7 mouse cellular contexts compared by ENCODE assay signal in the genomic region with DNA sequence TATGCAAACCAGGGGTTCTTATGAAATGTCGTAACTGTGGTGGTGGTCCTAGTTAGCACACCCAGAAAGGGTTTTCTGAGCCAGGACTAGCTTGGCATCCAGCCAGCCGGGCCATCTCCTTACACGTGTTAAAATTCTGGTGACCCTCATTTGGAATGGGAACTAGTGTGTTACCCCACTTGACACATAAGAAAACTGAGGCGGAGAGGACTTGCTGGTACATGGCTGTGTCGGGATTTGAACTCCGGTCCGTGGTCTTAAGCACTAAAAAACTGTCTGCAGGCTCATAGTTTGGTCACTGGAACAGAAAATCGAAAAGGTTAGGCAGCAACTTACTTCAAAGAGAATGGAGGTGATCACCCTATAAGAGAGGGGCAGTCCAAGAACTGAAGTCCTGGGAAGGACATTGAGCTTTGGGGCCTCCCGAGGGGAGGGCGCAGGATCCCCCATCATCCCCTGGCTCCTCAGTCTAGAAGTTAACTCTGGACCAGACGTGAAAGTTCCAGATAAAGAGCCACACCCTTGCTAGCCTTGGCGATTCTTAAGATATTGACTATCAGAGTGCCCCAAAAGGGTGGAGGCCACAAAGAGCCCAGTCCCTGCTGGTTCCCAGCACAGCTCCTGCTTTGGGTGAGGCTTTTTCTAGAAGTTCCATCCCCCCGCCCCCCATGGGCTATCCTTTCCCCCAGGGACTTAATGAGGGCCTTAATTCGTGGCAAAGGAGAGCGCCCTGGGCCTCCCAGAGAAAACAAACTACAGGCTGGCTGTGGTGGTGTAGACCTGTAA. TPM values are rescaled to one million over a fixed set of nuclear protein-coding genes. Genes with fewer than 3 reads are reported as not detected.
DNase-seq lines count a peak whose midpoint lies in the region; ATAC-seq and TF ChIP-seq lines count a peak whose summit lies in the region.

No protein-coding gene starts in this region.

- peak overlapping the region; percentile 79 for H3K4me3 ChIP-seq in testis, adult 2 months (ENCODE audit: control insufficient read depth, low read depth, low read length)
- H3K4me3 ChIP-seq in kidney, postnatal 0 days (replicated peaks; ENCODE audit: low read depth, low read length): peak overlapping the region; percentile 54
- H3K4me3 ChIP-seq in midbrain, embryonic 11.5 days (ENCODE audit: low read depth, low read length): peak overlapping the region; percentile 45

- ATAC-seq in kidney, postnatal 0 days (replicated peaks; ENCODE audit: low FRiP score, low read depth): no peak
- ATAC-seq in midbrain, embryonic 11.5 days (ENCODE audit: low FRiP score): no peak

- peak overlapping the region; percentile 80 for H3K4me2 ChIP-seq in kidney, postnatal 0 days (ENCODE audit: low read length)
- peak overlapping the region; percentile 69 for H3K4me2 ChIP-seq in midbrain, embryonic 11.5 days

- TF ChIP-seq POLR2A in testis, adult 2 months (IDR thresholded peaks at IDR 0.05; ENCODE audit: control insufficient read depth, low read depth, low read length): no peak

- WGBS in kidney, postnatal 0 days: 54% methylated on average over 15 of the region's 15 CpGs
- 56% methylated on average over 15 of the region's 15 CpGs for WGBS in midbrain, embryonic 11.5 days

- H3K9me3 ChIP-seq in kidney, postnatal 0 days (replicated peaks; ENCODE audit: low read length): no peaks in the 10 kb centered on the region
- H3K9me3 ChIP-seq in midbrain, embryonic 11.5 days (ENCODE audit: control insufficient read depth, low read length): no peaks in the 10 kb centered on the region

- no peak for DNase-seq in testis, postnatal 14 days (ENCODE audit: low spot score)
- peak; percentile 79 for DNase-seq in cerebellum, adult 9-10 months
- peak; percentile 35 for DNase-seq in gastrocnemius, postnatal 10 days
- DNase-seq in kidney, postnatal 0 days (ENCODE audit: low spot score): no peak
- DNase-seq in midbrain, embryonic 11.5 days (ENCODE audit: low spot score, missing footprints): no peak
- peak; percentile 42 for DNase-seq in yolk sac, embryonic 10.5 days (ENCODE audit: low spot score)

- H3K9ac ChIP-seq in kidney, postnatal 0 days (ENCODE audit: low read depth, low read length): peak overlapping the region; percentile 58
- H3K9ac ChIP-seq in midbrain, embryonic 11.5 days (ENCODE audit: low read length): no peak overlapping the region

- no peaks in the 10 kb centered on the region for H3K36me3 ChIP-seq in testis, adult 2 months (ENCODE audit: control insufficient read depth, insufficient read depth, low read length)
- no peaks in the 10 kb centered on the region for H3K36me3 ChIP-seq in kidney, postnatal 0 days (ENCODE audit: insufficient read depth, low read length)
- no peaks in the 10 kb centered on the region for H3K36me3 ChIP-seq in midbrain, embryonic 11.5 days (ENCODE audit: control insufficient read depth, insufficient read depth, low read length)

- H3K4me1 ChIP-seq in testis, adult 2 months (ENCODE audit: control insufficient read depth, insufficient read depth, low read length): peaks cover 22% of the 10 kb centered on the region
- peaks cover 10% of the 10 kb centered on the region; the same call in 1 of the 2 replicates for H3K4me1 ChIP-seq in kidney, postnatal 0 days (replicated peaks; ENCODE audit: insufficient read depth, low read length)
- peaks cover 11% of the 10 kb centered on the region for H3K4me1 ChIP-seq in midbrain, embryonic 11.5 days (ENCODE audit: control insufficient read depth, insufficient read depth, low read length)

- TF ChIP-seq CTCF in testis, adult 2 months (IDR thresholded peaks at IDR 0.05; ENCODE audit: control insufficient read depth, insufficient read depth, insufficient replicate concordance, low read depth, low read length): no peak
- no peak for TF ChIP-seq CTCF in kidney, postnatal 0 days (IDR thresholded peaks at IDR 0.05; ENCODE audit: low read depth)

- no peaks in the 10 kb centered on the region for H3K27me3 ChIP-seq in testis, adult 2 months (ENCODE audit: control insufficient read depth, insufficient read depth, low read length)
- 0 out of 2 replicates have a peak, but pooled peaks cover 7% of the 10 kb centered on the region for H3K27me3 ChIP-seq in kidney, postnatal 0 days (ENCODE audit: insufficient read depth, low read length)
- H3K27me3 ChIP-seq in midbrain, embryonic 11.5 days (ENCODE audit: control insufficient read depth, insufficient read depth, low read length): peaks cover 23% of the 10 kb centered on the region

- H3K27ac ChIP-seq in testis, adult 2 months (ENCODE audit: control insufficient read depth, insufficient read depth, low read depth, low read length): no peak overlapping the region
- H3K27ac ChIP-seq in kidney, postnatal 0 days: peak overlapping the region; percentile 21; the same call in 1 of the 2 replicates
- no peak overlapping the region for H3K27ac ChIP-seq in midbrain, embryonic 11.5 days (ENCODE audit: low read depth, low read length)

RNA-seq across cellular contexts. Expression of a gene that starts 0.8 kb away (rescaled TPM):
- polyA plus RNA-seq in testis, adult 2 months (2012; rRNA removed): 7.6 and 8.5 TPM in 2 replicates
- total RNA-seq in gastrocnemius, postnatal 10 days (2021): 10 to 100 TPM; 20.5 to 25.0 TPM
- polyA plus RNA-seq in kidney, postnatal 0 days (2015; fragmentation: Nextera tagmentation; extraction: Ambion mirVana): 33.4 and 40.1 TPM in 2 replicates
- polyA plus RNA-seq in midbrain, embryonic 11.5 days (2014; fragmentation: Nextera tagmentation; extraction: Ambion mirVana): 33.1 and 39.5 TPM in 2 replicates

RNA-seq across cellular contexts. Expression of a gene that starts 1.1 kb away (rescaled TPM):
- 19.5 and 34.7 TPM in 2 replicates for polyA plus RNA-seq in testis, adult 2 months (2012; rRNA removed)
- under 1 TPM; 0.20 to 0.28 TPM for total RNA-seq in gastrocnemius, postnatal 10 days (2021)
- 0.17 and 0.28 TPM in 2 replicates for polyA plus RNA-seq in kidney, postnatal 0 days (2015; fragmentation: Nextera tagmentation; extraction: Ambion mirVana)
- 0.08 and 0.31 TPM in 2 replicates for polyA plus RNA-seq in midbrain, embryonic 11.5 days (2014; fragmentation: Nextera tagmentation; extraction: Ambion mirVana)

RNA-seq across cellular contexts. Expression of a gene that starts 25.0 kb away (rescaled TPM):
- 4.1 and 4.7 TPM in 2 replicates for polyA plus RNA-seq in testis, adult 2 months (2012; rRNA removed)
- 10 to 100 TPM in 1 of 2 experiments, 1 to 10 TPM in 1; 9.0 to 13.0 TPM for total RNA-seq in gastrocnemius, postnatal 10 days (2021)
- 24.0 and 25.3 TPM in 2 replicates for polyA plus RNA-seq in kidney, postnatal 0 days (2015; fragmentation: Nextera tagmentation; extraction: Ambion mirVana)
- 20.3 and 22.0 TPM in 2 replicates for polyA plus RNA-seq in midbrain, embryonic 11.5 days (2014; fragmentation: Nextera tagmentation; extraction: Ambion mirVana)

RNA-seq across cellular contexts. Expression of a gene that starts 38.1 kb away (rescaled TPM):
- polyA plus RNA-seq in testis, adult 2 months (2012; rRNA removed): 15.4 and 19.1 TPM in 2 replicates
- 10 to 100 TPM; 10.6 to 14.4 TPM for total RNA-seq in gastrocnemius, postnatal 10 days (2021)
- 41.6 and 44.3 TPM in 2 replicates for polyA plus RNA-seq in kidney, postnatal 0 days (2015; fragmentation: Nextera tagmentation; extraction: Ambion mirVana)
- 13.4 and 15.5 TPM in 2 replicates for polyA plus RNA-seq in midbrain, embryonic 11.5 days (2014; fragmentation: Nextera tagmentation; extraction: Ambion mirVana)

RNA-seq across cellular contexts. Expression of a gene that starts 50.5 kb away (rescaled TPM):
- 0.33 and 0.42 TPM in 2 replicates for polyA plus RNA-seq in testis, adult 2 months (2012; rRNA removed)
- 10 to 100 TPM; 34.6 to 48.7 TPM for total RNA-seq in gastrocnemius, postnatal 10 days (2021)
- polyA plus RNA-seq in kidney, postnatal 0 days (2015; fragmentation: Nextera tagmentation; extraction: Ambion mirVana): 4.1 and 4.7 TPM in 2 replicates
- 0.77 and 0.85 TPM in 2 replicates for polyA plus RNA-seq in midbrain, embryonic 11.5 days (2014; fragmentation: Nextera tagmentation; extraction: Ambion mirVana)

Comparison
In these comparisons a context has a peak if more than half of its experiments do, and no peak if none do; other contexts are left out.
1. DNase-seq: peak in cerebellum, adult 9-10 months (single experiment), gastrocnemius, postnatal 10 days (single experiment) and yolk sac, embryonic 10.5 days (single experiment); none in testis, postnatal 14 days (single experiment), kidney, postnatal 0 days (single experiment) and midbrain, embryonic 11.5 days (single experiment).
2. RNA of a gene that starts 1.1 kb away (polyA plus RNA-seq): 19.5 to 34.7 TPM in testis, adult 2 months; 0.08 to 0.31 TPM in midbrain, embryonic 11.5 days and 0.17 to 0.28 TPM in kidney, postnatal 0 days; every median in the first group is over 10 times any median in the second.
3. Peak in every context shown above with its lines, with median percentiles within 50 percentile points of each other: H3K4me3 ChIP-seq.